Comparison of ENCODE assay signal across 11 mouse cellular contexts in genomic region chr7:4993347-4993998, GRCm38 (mm10). TPM values are rescaled to one million over a fixed set of nuclear protein-coding genes. Genes with fewer than 3 reads are reported as not detected.
DNase-seq lines count a peak whose midpoint lies in the region; ATAC-seq and TF ChIP-seq lines count a peak whose summit lies in the region.
"Had no signal": no experiment of that assay in that cellular context is flagged by ENCODE, and none has a peak within 500 bp of the region (broad histone marks: within the 10 kb centered on the region; RNA-seq: fewer than 3 reads in every experiment).

No protein-coding gene starts in this region.

- ATAC-seq in lung, embryonic 14.5 days (ENCODE audit: insufficient read depth) = no peak
- no peak for ATAC-seq in embryonic facial prominence, embryonic 12.5 days (ENCODE audit: insufficient number of reproducible peaks, insufficient read depth, low FRiP score, low TSS enrichment)
- ATAC-seq in hindbrain, embryonic 15.5 days (ENCODE audit: low FRiP score, low read depth) = no peak
- no peak for ATAC-seq in neural tube, embryonic 14.5 days (ENCODE audit: low read depth)
- ATAC-seq: intestine, embryonic 15.5 days had no signal

- peaks cover 24% of the 10 kb centered on the region for H3K36me3 ChIP-seq in lung, embryonic 14.5 days (ENCODE audit: insufficient read depth)
- peaks cover 38% of the 10 kb centered on the region for H3K36me3 ChIP-seq in embryonic facial prominence, embryonic 12.5 days
- peaks cover 29% of the 10 kb centered on the region for H3K36me3 ChIP-seq in hindbrain, embryonic 15.5 days
- peaks cover 14% of the 10 kb centered on the region for H3K36me3 ChIP-seq in neural tube, embryonic 14.5 days (ENCODE audit: control insufficient read depth, insufficient read depth, low read length)

- H3K27ac ChIP-seq in lung, embryonic 14.5 days (ENCODE audit: low read depth) = no peak overlapping the region
- H3K27ac ChIP-seq in embryonic facial prominence, embryonic 12.5 days = no peak overlapping the region
- no peak overlapping the region for H3K27ac ChIP-seq in hindbrain, embryonic 15.5 days (replicated peaks)
- no peak overlapping the region for H3K27ac ChIP-seq in neural tube, embryonic 14.5 days (ENCODE audit: low read depth, low read length)
- H3K27ac ChIP-seq: intestine, embryonic 15.5 days had no signal

- no peak for TF ChIP-seq CTCF in lung, embryonic 14.5 days (IDR thresholded peaks at IDR 0.05; ENCODE audit: low read depth)

- no peak overlapping the region for H3K9ac ChIP-seq in lung, embryonic 14.5 days
- no peak overlapping the region for H3K9ac ChIP-seq in embryonic facial prominence, embryonic 12.5 days
- 0 out of 2 replicates have a peak overlapping the region, but pooled peaks have one; percentile 28 for H3K9ac ChIP-seq in hindbrain, embryonic 15.5 days
- peak overlapping the region; percentile 25; the same call in 1 of the 2 replicates for H3K9ac ChIP-seq in neural tube, embryonic 14.5 days (replicated peaks; ENCODE audit: low read depth, low read length)
- H3K9ac ChIP-seq: intestine, embryonic 15.5 days had no signal

- 46% methylated on average over 55 of the region's 55 CpGs for WGBS in lung, embryonic 14.5 days
- 37% methylated on average over 52 of the region's 55 CpGs for WGBS in embryonic facial prominence, embryonic 12.5 days
- 32% methylated on average over 55 of the region's 55 CpGs for WGBS in hindbrain, embryonic 15.5 days
- WGBS in neural tube, embryonic 14.5 days = 30% methylated on average over 52 of the region's 55 CpGs

- H3K9me3 ChIP-seq in lung, embryonic 14.5 days (ENCODE audit: low read depth, low read length) = peaks cover 6% of the 10 kb centered on the region; the same call in 1 of the 2 replicates
- H3K9me3 ChIP-seq in embryonic facial prominence, embryonic 12.5 days = peaks cover 28% of the 10 kb centered on the region
- no peaks in the 10 kb centered on the region for H3K9me3 ChIP-seq in hindbrain, embryonic 15.5 days
- no peaks in the 10 kb centered on the region; the same call in 1 of the 2 replicates for H3K9me3 ChIP-seq in neural tube, embryonic 14.5 days (ENCODE audit: control insufficient read depth, low read length)
- H3K9me3 ChIP-seq: intestine, embryonic 15.5 days had no signal

- no peak for DNase-seq in lung, embryonic 14.5 days
- no peak for DNase-seq in lung, postnatal 14 days
- DNase-seq in adrenal gland, postnatal 10 days = no peak
- no peak for DNase-seq in left cerebral cortex, adult 11 months (ENCODE audit: low spot score)

- H3K4me2 ChIP-seq in lung, embryonic 14.5 days = peak overlapping the region; percentile 8; the same call in 1 of the 2 replicates
- peak overlapping the region; percentile 71 for H3K4me2 ChIP-seq in embryonic facial prominence, embryonic 12.5 days (replicated peaks)
- H3K4me2 ChIP-seq in hindbrain, embryonic 15.5 days = peak overlapping the region; percentile 86
- peak overlapping the region; percentile 69 for H3K4me2 ChIP-seq in neural tube, embryonic 14.5 days (ENCODE audit: low read depth, low read length)
- H3K4me2 ChIP-seq: intestine, embryonic 15.5 days had no signal

- peaks cover 9% of the 10 kb centered on the region; the same call in 1 of the 2 replicates for H3K4me1 ChIP-seq in lung, embryonic 14.5 days (ENCODE audit: insufficient read depth)
- peaks cover 28% of the 10 kb centered on the region for H3K4me1 ChIP-seq in embryonic facial prominence, embryonic 12.5 days
- peaks cover 35% of the 10 kb centered on the region for H3K4me1 ChIP-seq in hindbrain, embryonic 15.5 days (replicated peaks)
- H3K4me1 ChIP-seq in neural tube, embryonic 14.5 days (ENCODE audit: control insufficient read depth, insufficient read depth, low read length) = peaks cover 26% of the 10 kb centered on the region

- H3K27me3 ChIP-seq in lung, embryonic 14.5 days (ENCODE audit: insufficient read depth, low read length) = 0 out of 2 replicates have a peak, but pooled peaks cover 3% of the 10 kb centered on the region
- peaks cover 24% of the 10 kb centered on the region for H3K27me3 ChIP-seq in embryonic facial prominence, embryonic 12.5 days
- H3K27me3 ChIP-seq in hindbrain, embryonic 15.5 days = no peaks in the 10 kb centered on the region
- H3K27me3 ChIP-seq in neural tube, embryonic 14.5 days (ENCODE audit: control insufficient read depth, insufficient read depth, low read length) = no peaks in the 10 kb centered on the region
- H3K27me3 ChIP-seq: intestine, embryonic 15.5 days had no signal

- H3K4me3 ChIP-seq in lung, embryonic 14.5 days (ENCODE audit: low read depth, low read length) = 0 out of 2 replicates have a peak overlapping the region, but pooled peaks have one; percentile 4
- H3K4me3 ChIP-seq in embryonic facial prominence, embryonic 12.5 days = peak overlapping the region; percentile 16; the same call in 1 of the 2 replicates
- peak overlapping the region; percentile 73 for H3K4me3 ChIP-seq in hindbrain, embryonic 15.5 days
- H3K4me3 ChIP-seq in neural tube, embryonic 14.5 days (ENCODE audit: low read depth, low read length) = peak overlapping the region; percentile 69; the same call in 1 of the 2 replicates
- H3K4me3 ChIP-seq: erythroblast, embryonic 14.5 days; intestine, embryonic 15.5 days had no signal

RNA-seq across cellular contexts. Expression of gene Zfp579, which starts 2.5 kb away (rescaled TPM):
- polyA plus RNA-seq in lung, embryonic 14.5 days (2014; fragmentation: Nextera tagmentation; extraction: Ambion mirVana) = 35.1 and 35.9 TPM in 2 replicates
- polyA plus RNA-seq in embryonic facial prominence, embryonic 12.5 days (2016; fragmentation: Nextera tagmentation; extraction: Ambion mirVana) = 43.3 and 46.7 TPM in 2 replicates
- 60.3 and 66.8 TPM in 2 replicates for polyA plus RNA-seq in hindbrain, embryonic 15.5 days (2015; fragmentation: Nextera tagmentation; extraction: Ambion mirVana)
- polyA plus RNA-seq in neural tube, embryonic 14.5 days (2014; fragmentation: Nextera tagmentation; extraction: Ambion mirVana) = 55.6 and 67.7 TPM in 2 replicates
- total RNA-seq in adrenal gland, postnatal 10 days (2021) = 10 to 100 TPM; 16.0 to 19.9 TPM

RNA-seq across cellular contexts. Expression of gene Zfp524, which starts 20.7 kb away (rescaled TPM):
- 13.6 and 13.8 TPM in 2 replicates for polyA plus RNA-seq in lung, embryonic 14.5 days (2014; fragmentation: Nextera tagmentation; extraction: Ambion mirVana)
- polyA plus RNA-seq in embryonic facial prominence, embryonic 12.5 days (2016; fragmentation: Nextera tagmentation; extraction: Ambion mirVana) = 9.3 and 10.6 TPM in 2 replicates
- 8.1 and 9.2 TPM in 2 replicates for polyA plus RNA-seq in hindbrain, embryonic 15.5 days (2015; fragmentation: Nextera tagmentation; extraction: Ambion mirVana)
- polyA plus RNA-seq in neural tube, embryonic 14.5 days (2014; fragmentation: Nextera tagmentation; extraction: Ambion mirVana) = 5.9 and 7.9 TPM in 2 replicates
- total RNA-seq in adrenal gland, postnatal 10 days (2021) = 10 to 100 TPM; 12.6 to 13.2 TPM

RNA-seq across cellular contexts. Expression of gene Fiz1, which starts 21.0 kb away (rescaled TPM):
- 41.9 and 46.4 TPM in 2 replicates for polyA plus RNA-seq in lung, embryonic 14.5 days (2014; fragmentation: Nextera tagmentation; extraction: Ambion mirVana)
- 58.9 and 59.3 TPM in 2 replicates for polyA plus RNA-seq in embryonic facial prominence, embryonic 12.5 days (2016; fragmentation: Nextera tagmentation; extraction: Ambion mirVana)
- polyA plus RNA-seq in hindbrain, embryonic 15.5 days (2015; fragmentation: Nextera tagmentation; extraction: Ambion mirVana) = 41.9 and 44.6 TPM in 2 replicates
- polyA plus RNA-seq in neural tube, embryonic 14.5 days (2014; fragmentation: Nextera tagmentation; extraction: Ambion mirVana) = 27.2 and 30.4 TPM in 2 replicates
- total RNA-seq in adrenal gland, postnatal 10 days (2021) = 10 to 100 TPM; 24.4 to 27.7 TPM

RNA-seq across cellular contexts. Expression of gene Gm44973, which starts 21.8 kb away (rescaled TPM):
- polyA plus RNA-seq in lung, embryonic 14.5 days (2014; fragmentation: Nextera tagmentation; extraction: Ambion mirVana) = 0.74 TPM in 1 of 2 replicates, not detected in the other
- polyA plus RNA-seq in embryonic facial prominence, embryonic 12.5 days (2016; fragmentation: Nextera tagmentation; extraction: Ambion mirVana) = not detected in 2 replicates
- polyA plus RNA-seq in hindbrain, embryonic 15.5 days (2015; fragmentation: Nextera tagmentation; extraction: Ambion mirVana) = 1.2 TPM in 1 of 2 replicates, not detected in the other
- polyA plus RNA-seq in neural tube, embryonic 14.5 days (2014; fragmentation: Nextera tagmentation; extraction: Ambion mirVana) = 2.6 and 2.7 TPM in 2 replicates
- not detected for total RNA-seq in adrenal gland, postnatal 10 days (2021)
- total RNA-seq: adrenal gland, postnatal 4 days; left cerebral cortex, postnatal 36 days had no signal
- polyA plus RNA-seq: erythroblast, embryonic 14.5 days had no signal

RNA-seq across cellular contexts. Expression of gene Sbk3, which starts 22.5 kb away (rescaled TPM):
- polyA plus RNA-seq in lung, embryonic 14.5 days (2014; fragmentation: Nextera tagmentation; extraction: Ambion mirVana) = 0.76 and 0.87 TPM in 2 replicates
- polyA plus RNA-seq in embryonic facial prominence, embryonic 12.5 days (2016; fragmentation: Nextera tagmentation; extraction: Ambion mirVana) = 0.06 TPM in 1 of 2 replicates, not detected in the other
- 0.49 and 0.62 TPM in 2 replicates for polyA plus RNA-seq in hindbrain, embryonic 15.5 days (2015; fragmentation: Nextera tagmentation; extraction: Ambion mirVana)
- polyA plus RNA-seq in neural tube, embryonic 14.5 days (2014; fragmentation: Nextera tagmentation; extraction: Ambion mirVana) = 0.52 and 0.75 TPM in 2 replicates
- under 1 TPM; 0.24 to 0.30 TPM for total RNA-seq in adrenal gland, postnatal 10 days (2021)
- polyA plus RNA-seq: erythroblast, embryonic 14.5 days; intestine, embryonic 15.5 days had no signal

Comparison
In these comparisons a context has a peak if more than half of its experiments do, and no peak if none do; other contexts are left out.
1. H3K4me2 ChIP-seq: peak in every context shown above with its lines; median percentile 86 in hindbrain, embryonic 15.5 days; 71 in embryonic facial prominence, embryonic 12.5 days; 69 in neural tube, embryonic 14.5 days; 8 in lung, embryonic 14.5 days.
2. H3K4me3 ChIP-seq: peak in every context shown above with its lines; median percentile 73 in hindbrain, embryonic 15.5 days; 69 in neural tube, embryonic 14.5 days; 16 in embryonic facial prominence, embryonic 12.5 days; 4 in lung, embryonic 14.5 days.
3. H3K9ac ChIP-seq: peak in hindbrain, embryonic 15.5 days (single experiment) and neural tube, embryonic 14.5 days (single experiment); none in lung, embryonic 14.5 days (single experiment) and embryonic facial prominence, embryonic 12.5 days (single experiment).